Mouse (Mus musculus): Measurements from ENCODE around the gene Tfap2a.

GRCm38 (mm10) chr13:40754091-40754490, 15.9 kb upstream of the Tfap2a start:
- TF ChIP-seq CHD2 (IDR thresholded peaks at IDR 0.05; ENCODE audit: low read depth, low read length) (no peak), ZNF384 (IDR thresholded peaks at IDR 0.05; ENCODE audit: low read depth, low read length) (no peak)
